Mouse (Mus musculus) ES-E14 (cell line): Measurements from ENCODE around the gene Vcan. TPM values are rescaled to one million over a fixed set of nuclear protein-coding genes. Genes with fewer than 3 reads are reported as not detected.
A peak's percentile ranks its signal among the peaks of the same experiment; 100 is the strongest.
"Not testable (repeated sequence)": the region's sequence is repeated elsewhere in the genome, so short reads cannot be mapped to it uniquely, and the experiment has no call there.

ENCODE experiments used
- DNase-seq: peaks from one replicate; pipeline ENCODE4 v3.0.0-alpha.2; 2013; ENCODE audit warnings: low read depth, low spot score
- H3K27ac ChIP-seq: 2 replicates; pipeline ENCODE4 v1.5.1; 2012; ENCODE audit warnings: low read depth, mild to moderate bottlenecking, low read length, moderate library complexity, mixed read lengths; ENCODE audit not compliant: poor library complexity, insufficient read depth, severe bottlenecking
- H3K36me3 ChIP-seq: 2 replicates; pipeline ENCODE4 v1.6.1; 2012; ENCODE audit warnings: mild to moderate bottlenecking, low read length, moderate library complexity, mixed read lengths; ENCODE audit not compliant: control insufficient read depth, poor library complexity, insufficient read depth, severe bottlenecking
- H3K4me1 ChIP-seq, 2 experiments: fragments of 150-350 bp in 1 of 2; sonication (generic) in 1 of 2; 2 replicates each; pipeline ENCODE4 v1.6.1; 2012; ENCODE audit warnings: low read length in 2 of 2, mild to moderate bottlenecking in 1 of 2, mixed read lengths in 1 of 2; ENCODE audit not compliant: control insufficient read depth in 2 of 2, insufficient read depth in 2 of 2, poor library complexity in 1 of 2
- H3K4me3 ChIP-seq, 2 experiments: fragments of 150-350 bp in 1 of 2; sonication (generic) in 1 of 2; 2 replicates each; pipeline ENCODE4 v1.5.1; 2012; ENCODE audit warnings: low read length in 2 of 2, low read depth in 1 of 2, mild to moderate bottlenecking in 1 of 2, mixed read lengths in 1 of 2; ENCODE audit not compliant: insufficient read depth in 1 of 2, poor library complexity in 1 of 2, severe bottlenecking in 1 of 2
- H3K9ac ChIP-seq: 2 replicates; pipeline ENCODE4 v1.6.1; 2012; ENCODE audit warnings: low read depth, mild to moderate bottlenecking, low read length, mixed read lengths; ENCODE audit not compliant: poor library complexity, insufficient read depth, severe bottlenecking
- H3K9me3 ChIP-seq: fragments of 150-350 bp; sonication (generic); 2 replicates; pipeline ENCODE4 v1.6.1; 2012; ENCODE audit warnings: low read depth, mild to moderate bottlenecking, low read length; ENCODE audit not compliant: control insufficient read depth, insufficient read depth
- CHD2 ChIP-seq: IDR thresholded peaks from 2 replicates; pipeline ENCODE4 v1.6.1; 2014; ENCODE audit warnings: mild to moderate bottlenecking, low read depth, low read length, inconsistent platforms
- HCFC1 ChIP-seq: IDR thresholded peaks from 2 replicates; pipeline ENCODE4 v1.6.1; 2012; ENCODE audit warnings: low read length, inconsistent platforms, borderline replicate concordance; ENCODE audit not compliant: insufficient read depth
- MAFK ChIP-seq: IDR thresholded peaks from 2 replicates; pipeline ENCODE4 v1.6.1; 2014; ENCODE audit warnings: mild to moderate bottlenecking, low read depth, low read length, inconsistent platforms; ENCODE audit not compliant: insufficient read depth
- ZC3H11A ChIP-seq: IDR thresholded peaks from 2 replicates; pipeline ENCODE4 v1.6.1; 2012; ENCODE audit warnings: low read depth, mild to moderate bottlenecking, inconsistent platforms, low read length, borderline replicate concordance
- ZNF384 ChIP-seq: IDR thresholded peaks from 2 replicates; pipeline ENCODE4 v1.6.1; 2012; ENCODE audit warnings: low read depth, low read length, inconsistent platforms
- in situ Hi-C, 2 experiments: fragments of 600-800 bp; cut with MboI; formaldehyde crosslinking; loops; one replicate each; pipeline ENCODE4 v1.15.1; 2025; ENCODE audit warnings: low sequenced_read_pairs in 2 of 2, inconsistent platforms in 1 of 2; ENCODE audit not compliant: unreplicated experiment in 2 of 2
- total RNA-seq: library from RNA; depleted of rRNA; stranded (reverse); fragments of 300-350 nt; gene quantifications from 2 replicates; pipeline ENCODE4 v1.2.3, GENCODE M21; 2012

The Vcan gene
- total RNA-seq, 1 experiment = 27.3 TPM

- in situ Hi-C loops = no loop called here
- no peak for TF ChIP-seq ZC3H11A
- no peak for TF ChIP-seq MAFK
- TF ChIP-seq CHD2 = no peak
- no peak for TF ChIP-seq ZNF384
- no peak for TF ChIP-seq HCFC1
- no peak overlapping the region for H3K4me3 ChIP-seq
These were observed 20.0 kb upstream of the Vcan start for GRCm38 (mm10) chr13:89762339-89762738.

DNA sequence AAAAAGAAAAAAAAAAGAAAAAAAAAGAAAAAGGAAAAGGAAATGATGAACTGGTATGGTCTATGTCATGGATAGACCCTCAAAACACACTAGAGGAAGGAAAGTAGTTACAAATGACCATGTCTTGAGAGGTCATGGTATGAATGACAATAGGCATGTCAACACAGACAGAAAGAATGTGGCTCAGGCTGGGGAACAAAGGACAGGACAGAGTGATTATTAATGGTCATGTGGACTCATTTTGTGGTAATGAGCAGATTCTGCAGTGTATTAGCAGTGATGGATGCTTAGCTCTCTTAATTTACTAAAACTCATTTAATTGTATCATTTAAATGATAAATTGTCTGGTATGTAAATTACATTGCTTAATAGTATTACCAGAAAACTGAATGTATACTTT lies 14.0 kb upstream of the Vcan start:
- DNase-seq = no peak
- TF ChIP-seq MAFK = no peak
- no peak for TF ChIP-seq ZC3H11A
- no peak for TF ChIP-seq ZNF384
- TF ChIP-seq HCFC1 = no peak
- TF ChIP-seq CHD2 = no peak
- no peaks in the 10 kb centered on the region for H3K9me3 ChIP-seq
- no peaks in the 10 kb centered on the region for H3K4me1 ChIP-seq
- H3K36me3 ChIP-seq = no peaks in the 10 kb centered on the region
- no peak overlapping the region for H3K9ac ChIP-seq
- in situ Hi-C loops = no loop called here
- no peak overlapping the region for H3K4me3 ChIP-seq
- H3K27ac ChIP-seq = no peak overlapping the region

More at GRCm38 (mm10) chr13:89762339-89762738, 20.0 kb upstream of the Vcan start:
- no peak overlapping the region for H3K9ac ChIP-seq
- no peak overlapping the region for H3K27ac ChIP-seq
- no peaks in the 10 kb centered on the region for H3K36me3 ChIP-seq
- no peaks in the 10 kb centered on the region for H3K4me1 ChIP-seq
- DNase-seq = no peak
- no peaks in the 10 kb centered on the region for H3K9me3 ChIP-seq

DNA sequence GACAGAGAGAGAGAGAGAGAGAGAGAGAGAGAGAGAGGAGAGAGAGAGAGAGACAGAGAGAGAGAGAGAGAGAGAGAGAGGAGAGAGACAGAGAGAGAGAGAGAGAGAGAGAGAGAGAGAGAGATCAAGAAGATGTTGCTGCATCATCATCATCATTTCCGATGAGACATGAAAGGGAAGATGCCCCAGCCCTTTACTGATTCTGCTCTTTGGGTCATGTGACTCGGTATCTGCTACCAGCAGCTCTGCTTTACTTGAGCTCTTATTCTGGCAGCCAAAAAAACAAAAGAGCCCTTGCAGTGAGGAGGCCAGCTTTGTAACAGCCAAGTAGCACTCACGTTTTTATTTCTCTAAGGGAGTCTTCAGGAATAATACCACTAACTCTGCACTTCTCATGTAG lies 8.3 kb upstream of the Vcan start:
- H3K9ac ChIP-seq, in situ Hi-C loops, H3K27ac ChIP-seq, H3K4me1 ChIP-seq, H3K9me3 ChIP-seq, H3K4me3 ChIP-seq, DNase-seq, H3K36me3 ChIP-seq: not testable (repeated sequence)

GRCm38 (mm10) chr13:89743201-89743600 lies 892 bp upstream of the Vcan start:
- in situ Hi-C loops = no loop called here
- Histone ChIP-seq H3K27ac (no peak overlapping the region), H3K9me3 (no peaks in the 10 kb centered on the region), H3K4me1 (peaks cover 0 to 3% of the 10 kb centered on the region in 2 experiments; a peak in 2 of 4 replicates), H3K4me3 (peak overlapping the region in 1 of 2 experiments; percentile 82; a peak in 3 of 4 replicates), H3K9ac (no peak overlapping the region), H3K36me3 (no peaks in the 10 kb centered on the region)
- peak; percentile 12 for DNase-seq
- no peak for TF ChIP-seq ZC3H11A
- TF ChIP-seq CHD2 = no peak
- TF ChIP-seq ZNF384 = no peak
- TF ChIP-seq MAFK = no peak
- TF ChIP-seq HCFC1 = no peak

GRCm38 (mm10) chr13:89742686-89743200 lies 434 bp upstream of the Vcan start:
- Histone ChIP-seq H3K27ac (no peak overlapping the region), H3K9ac (no peak overlapping the region), H3K4me3 (peak overlapping the region; percentile 81 to 82), H3K9me3 (no peaks in the 10 kb centered on the region), H3K4me1 (peaks cover 0 to 3% of the 10 kb centered on the region in 2 experiments; a peak in 2 of 4 replicates), H3K36me3 (no peaks in the 10 kb centered on the region)
- TF ChIP-seq CHD2 (no peak), ZNF384 (no peak), MAFK (no peak), HCFC1 (no peak), ZC3H11A (no peak)
- in situ Hi-C loops = no loop called here
- peak; percentile 24 for DNase-seq
